Mouse (Mus musculus): ENCODE results near the gene Tmem219.

The Tmem219 gene

GRCm38 (mm10) chr7:126922624-126923060 lies at the start of gene Tmem219:
Gene Tmem219, minus strand, starts transcription at chr7:126922917.
- DNase-seq (ENCODE audit: low read depth), result no peak

GRCm38 (mm10) chr7:126967361-126967760 lies 44.6 kb upstream of the Tmem219 start:
- DNase-seq (ENCODE audit: low read depth), result no peak

DNA sequence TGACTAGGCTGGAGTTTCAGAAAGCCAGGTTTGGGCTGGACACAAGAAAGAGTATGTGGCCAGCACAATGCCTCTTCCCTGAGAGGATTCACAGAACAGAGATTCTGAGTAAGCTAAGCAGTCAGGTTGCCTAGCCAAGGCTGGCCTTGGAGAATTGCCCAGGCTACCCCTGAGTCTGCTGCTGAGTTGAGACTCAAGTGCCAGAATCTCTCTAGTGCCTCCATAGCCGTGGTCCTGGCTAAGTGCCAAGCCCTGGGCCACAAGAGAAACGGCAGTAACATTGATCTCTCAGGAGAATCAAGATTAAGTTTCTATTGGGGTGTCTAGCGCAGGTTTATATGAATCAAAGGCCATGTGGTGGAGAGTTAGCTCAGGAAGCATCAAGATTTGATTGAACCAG lies 42.9 kb upstream of the Tmem219 start:
- DNase-seq (ENCODE audit: low read depth), result no peak

GRCm38 (mm10) chr7:126963548-126964286 lies 41.0 kb upstream of the Tmem219 start:
- no peak for DNase-seq (ENCODE audit: low read depth)

DNA sequence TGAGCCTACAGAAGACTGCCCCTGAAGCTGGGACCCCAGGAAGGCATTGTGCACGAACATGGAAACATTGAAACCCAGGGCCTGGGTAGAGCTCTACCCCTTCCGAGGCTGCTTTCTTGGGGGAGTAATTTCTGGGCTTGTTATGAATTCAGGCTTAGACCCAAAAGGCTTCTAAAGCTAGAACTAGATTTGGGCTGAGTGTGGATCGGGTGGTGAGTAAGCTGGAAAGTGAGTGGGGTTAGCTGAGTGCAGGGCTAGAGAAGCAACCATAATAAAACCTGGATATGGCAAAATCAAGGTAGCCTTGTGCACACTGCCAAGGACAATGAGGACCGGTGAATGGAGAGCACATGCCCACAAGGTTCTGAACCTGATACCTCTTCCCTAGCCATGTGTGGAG lies 39.2 kb upstream of the Tmem219 start:
- no peak for DNase-seq (ENCODE audit: low read depth)

- DNase-seq (ENCODE audit: low read depth), result no peak
Observed at GRCm38 (mm10) chr7:126961095-126961494, 38.4 kb upstream of the Tmem219 start.

DNA sequence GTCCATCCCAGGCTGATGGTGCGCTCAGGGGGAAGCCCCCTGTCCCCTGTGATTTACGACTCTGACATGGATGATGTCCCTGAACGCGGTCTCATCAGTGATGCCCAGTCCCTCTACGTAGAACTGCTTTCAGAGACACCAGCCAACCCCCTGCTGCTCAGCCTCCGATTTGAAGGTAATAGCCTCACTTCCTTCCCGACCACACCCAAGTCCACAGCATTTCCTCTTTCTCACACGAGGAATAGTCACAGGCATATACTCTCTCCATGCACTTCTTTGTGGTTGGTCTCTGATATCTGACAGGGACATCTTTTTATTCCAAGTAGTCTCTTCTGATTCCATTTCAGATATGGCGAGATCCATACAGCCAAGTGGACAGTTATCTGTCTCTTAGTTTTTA lies 37.1 kb upstream of the Tmem219 start:
- no peak for DNase-seq (ENCODE audit: low read depth)

- DNase-seq (ENCODE audit: low read depth), result no peak
Observed at GRCm38 (mm10) chr7:126955125-126955524, 32.4 kb upstream of the Tmem219 start.

DNA sequence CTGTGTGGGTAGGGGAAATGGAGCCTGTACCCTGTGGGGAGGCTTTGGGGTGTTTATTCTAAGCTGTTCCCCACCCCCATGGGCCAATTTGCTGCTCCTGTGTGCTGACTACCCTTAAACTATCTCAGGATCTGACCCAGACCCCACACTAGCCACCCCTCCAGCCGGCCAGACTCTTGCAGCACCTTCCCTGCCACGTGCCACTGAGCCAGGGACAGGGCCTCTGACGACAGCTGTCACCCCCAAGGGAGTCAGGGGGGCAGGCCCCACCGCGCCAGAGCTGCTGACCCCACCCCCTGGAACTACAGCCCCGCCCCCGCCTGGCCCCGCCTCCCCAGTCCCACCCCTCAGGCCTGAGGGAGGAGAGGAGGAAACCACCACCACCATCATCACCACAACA lies 29.9 kb upstream of the Tmem219 start:
- no peak for DNase-seq (ENCODE audit: low read depth)

GRCm38 (mm10) chr7:126951741-126952140 lies 29.0 kb upstream of the Tmem219 start:
- no peak for DNase-seq (ENCODE audit: low read depth)

DNA sequence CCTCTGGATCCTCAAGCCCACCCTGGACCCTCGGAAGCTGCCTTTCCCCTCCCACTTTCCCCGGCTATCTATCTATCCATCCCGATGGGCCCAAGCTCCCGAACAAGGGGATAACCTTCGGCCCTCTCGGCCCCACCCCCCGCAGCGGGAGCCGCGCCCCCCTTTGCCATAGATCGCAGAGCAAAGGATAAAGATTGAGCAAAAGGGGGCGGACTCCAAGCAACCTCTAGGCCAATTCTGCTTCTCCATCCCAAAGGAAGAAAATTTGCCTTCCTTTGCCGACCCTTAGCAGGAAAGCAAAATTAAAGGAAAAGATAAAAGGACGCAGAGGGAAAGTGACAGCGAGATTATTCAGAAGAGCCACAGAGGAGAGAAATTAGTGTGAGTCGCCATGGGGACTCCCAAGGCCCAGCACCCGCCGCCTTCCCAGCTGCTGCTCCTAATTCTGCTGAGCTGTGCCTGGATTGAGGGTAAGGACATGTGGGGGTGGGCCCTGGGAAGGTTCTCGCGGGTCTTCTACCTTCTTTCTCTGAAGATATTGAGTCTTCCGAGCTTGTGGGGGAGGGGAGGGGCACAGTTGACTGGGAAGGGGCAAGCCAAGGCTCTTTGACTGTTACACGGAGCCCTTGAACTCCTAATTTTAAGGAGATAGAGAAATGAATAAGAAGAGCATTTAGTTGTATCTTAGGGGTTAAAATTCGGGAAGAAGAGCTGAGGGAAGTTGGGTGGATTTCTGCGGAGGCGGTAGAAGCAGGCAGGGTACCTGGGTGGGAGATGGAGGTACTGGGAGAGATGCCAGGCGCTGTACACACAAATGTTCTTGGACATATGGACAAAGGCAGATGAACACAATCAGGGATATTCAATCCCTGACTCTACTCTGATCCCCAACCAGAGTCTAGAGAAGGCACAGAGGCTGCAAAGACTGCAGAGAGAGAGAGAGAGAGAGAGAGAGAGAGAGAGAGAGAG lies 28.2 kb upstream of the Tmem219 start:
- no peak for DNase-seq (ENCODE audit: low read depth)

DNA sequence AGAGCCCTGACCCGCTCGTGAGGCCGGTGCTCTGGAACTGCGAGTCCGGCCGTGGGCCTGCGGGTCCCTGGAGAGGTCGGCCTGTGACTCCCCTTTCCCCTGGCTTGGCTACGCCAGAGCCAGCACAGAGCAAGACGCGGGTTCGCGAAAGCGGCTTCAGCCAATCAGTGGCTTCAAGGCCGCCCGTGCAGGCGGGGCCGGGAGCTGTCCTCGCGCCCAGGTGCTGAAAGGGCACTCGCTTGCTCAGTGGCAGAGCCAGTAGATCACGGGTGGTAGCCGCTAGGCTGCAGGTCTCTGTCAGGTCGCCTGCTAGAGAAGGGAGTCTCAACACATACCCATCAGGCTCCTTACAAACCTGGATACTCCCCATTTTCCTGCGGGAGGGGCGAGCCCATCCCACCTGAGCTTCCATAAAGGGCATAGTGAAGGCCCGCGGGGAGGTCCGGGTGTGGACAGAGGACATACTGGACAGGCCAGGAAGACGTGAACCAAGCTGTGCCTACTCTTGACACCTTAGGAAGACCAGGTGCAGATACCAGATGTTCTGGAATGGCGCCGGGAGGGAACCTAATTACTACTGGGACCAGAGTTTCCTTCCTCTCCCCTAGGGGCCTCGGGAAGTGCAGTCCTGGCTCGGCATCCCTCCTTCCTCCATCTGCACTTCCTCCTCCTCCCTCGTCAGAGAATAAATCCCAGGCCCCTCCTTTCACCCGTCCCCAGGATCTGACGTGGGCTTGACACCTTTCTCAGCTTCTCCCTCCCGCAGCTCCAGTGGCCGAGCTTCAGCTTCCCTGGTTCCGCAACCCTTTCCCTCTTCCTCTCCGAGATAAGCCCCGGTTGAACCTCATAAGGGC lies 27.3 kb upstream of the Tmem219 start, which contains the start of gene Sez6l2:
Gene Sez6l2, plus strand, starts transcription at position 771 of the 854 bp plus-strand sequence.
- peak; percentile 83 for DNase-seq (ENCODE audit: low read depth)

DNA sequence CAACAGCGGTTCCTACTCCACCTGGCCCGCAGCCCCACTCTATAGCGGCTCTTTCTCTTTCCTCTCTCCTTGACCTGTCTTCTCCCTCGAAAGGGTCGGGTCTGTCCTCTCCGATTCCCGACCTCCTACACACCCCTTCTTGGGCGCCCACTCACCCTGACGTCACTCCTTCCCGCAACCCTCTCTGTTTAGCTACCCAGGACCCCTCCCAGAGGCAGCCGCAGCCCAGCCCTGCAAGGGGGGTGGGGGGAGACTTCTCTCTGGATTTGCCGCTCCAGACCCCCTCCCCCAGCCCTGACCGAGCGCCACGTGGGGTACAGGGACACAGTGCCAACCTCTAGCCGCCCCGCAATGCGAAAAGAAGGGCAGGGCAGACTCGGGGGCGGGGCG lies 26.7 kb upstream of the Tmem219 start, which contains the start of gene Asphd1:
Gene Asphd1, minus strand, starts transcription at position 180 of the 390 bp plus-strand sequence.
- DNase-seq (ENCODE audit: low read depth), result no peak

- DNase-seq (ENCODE audit: low read depth), result no peak
Observed at GRCm38 (mm10) chr7:126948626-126949025, 25.9 kb upstream of the Tmem219 start.

GRCm38 (mm10) chr7:126946530-126946929 lies 23.8 kb upstream of the Tmem219 start:
- DNase-seq (ENCODE audit: low read depth), result no peak

DNA sequence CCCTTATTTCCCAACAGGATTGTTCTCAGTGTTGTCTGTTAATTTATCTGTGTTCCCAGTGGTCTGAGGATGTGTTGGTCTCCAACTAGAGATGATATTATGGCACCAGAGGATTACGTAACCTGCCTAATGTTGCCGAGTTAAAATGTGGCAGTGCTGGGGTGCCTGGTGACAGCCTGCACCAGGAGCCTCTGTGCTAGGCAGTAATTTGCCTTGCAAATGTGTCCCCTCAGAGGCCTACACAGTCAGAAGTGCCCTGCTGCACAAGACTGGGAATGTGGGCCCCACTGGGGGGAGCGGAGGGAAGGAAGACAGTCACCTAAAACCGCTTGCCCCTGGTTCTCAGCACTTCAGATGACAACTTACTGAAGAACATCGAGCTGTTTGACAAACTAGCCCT lies 19.1 kb upstream of the Tmem219 start:
- no peak for DNase-seq (ENCODE audit: low read depth)

- DNase-seq (ENCODE audit: low read depth), result no peak
Observed at GRCm38 (mm10) chr7:126941171-126941570, 18.5 kb upstream of the Tmem219 start.

GRCm38 (mm10) chr7:126932652-126933051 lies 9.9 kb upstream of the Tmem219 start:
- no peak for DNase-seq (ENCODE audit: low read depth)

GRCm38 (mm10) chr7:126929046-126929445 lies 6.3 kb upstream of the Tmem219 start:
- no peak for DNase-seq (ENCODE audit: low read depth)

DNA sequence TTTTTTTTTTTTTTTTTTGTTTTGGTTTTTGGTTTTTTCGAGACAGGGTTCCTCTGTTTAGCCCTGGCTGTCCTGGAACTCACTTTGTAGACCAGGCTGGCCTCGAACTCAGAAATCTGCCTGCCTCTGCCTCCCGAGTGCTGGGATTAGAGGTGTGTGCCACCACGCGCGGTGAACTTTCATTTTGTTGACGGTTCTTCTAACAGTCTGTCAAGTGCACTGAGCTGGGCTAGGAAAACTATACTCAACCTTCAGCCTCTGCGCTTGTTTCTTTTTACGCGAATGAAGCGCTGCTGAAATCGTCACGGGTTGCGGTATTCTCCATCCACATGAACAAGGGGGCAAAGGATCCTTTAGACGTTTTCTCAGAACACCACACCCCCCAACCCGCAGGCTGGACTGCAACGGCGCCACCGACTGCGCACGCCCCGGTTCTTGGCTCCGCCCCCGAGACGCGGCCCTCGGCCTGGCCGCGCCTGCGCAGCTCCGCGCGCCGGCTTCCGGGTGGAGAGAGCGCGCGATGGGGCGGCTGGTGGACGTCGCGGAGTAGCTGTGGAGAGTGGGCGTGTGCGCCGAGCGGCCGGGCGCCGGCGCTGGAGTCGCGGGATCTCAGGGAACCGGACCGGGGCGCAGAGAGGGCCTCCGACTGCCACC lies 5.8 kb upstream of the Tmem219 start, which contains the start of gene Kctd13:
Gene Kctd13, plus strand, starts transcription at position 496 of the 654 bp plus-strand sequence.
- peak; percentile 85 for DNase-seq (ENCODE audit: low read depth)

DNA sequence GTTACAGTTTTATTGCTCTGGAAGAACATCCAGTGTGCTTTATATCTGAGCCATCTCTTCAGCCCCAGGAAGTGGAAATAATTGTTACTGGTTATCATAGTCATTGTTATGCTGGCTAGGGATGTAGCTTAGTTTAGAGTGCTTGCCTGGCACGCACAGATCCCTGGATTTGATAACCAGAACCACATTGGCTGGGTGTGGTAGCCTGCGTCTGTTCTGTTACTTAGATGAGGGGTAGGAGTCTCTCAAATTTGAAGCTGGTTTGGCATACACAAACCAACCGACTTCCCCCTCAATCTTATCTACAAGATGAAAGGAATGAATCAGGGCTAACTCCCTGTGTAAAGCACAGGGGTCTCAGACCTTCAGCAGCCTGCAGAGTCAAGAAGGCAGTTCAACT lies 3.6 kb upstream of the Tmem219 start:
- no peak for DNase-seq (ENCODE audit: low read depth)
